Mouse (Mus musculus) forebrain, embryonic 16.5 days (tissue): ENCODE measurements around the gene Mgmt. TPM values are rescaled to one million over a fixed set of nuclear protein-coding genes. Genes with fewer than 3 reads are reported as not detected.

Experiments used
- ATAC-seq: fragments of 200-750 bp; cut with Nextera tagmentation; 2 replicates; pipeline ENCODE4 v1.8.0; 2017; ENCODE audit warnings: mild to moderate bottlenecking, moderate library complexity
- H3K27ac ChIP-seq: fragments of 300-500 bp; sonication (generic); 2 replicates; pipeline ENCODE4 v1.5.1; 2014; ENCODE audit warnings: low read length, control low read depth
- H3K27me3 ChIP-seq: fragments of 300-500 bp; sonication (generic); replicated peaks from 2 replicates; pipeline ENCODE4 v1.6.1; 2014; ENCODE audit warnings: low read length; ENCODE audit not compliant: control insufficient read depth, insufficient read depth
- H3K36me3 ChIP-seq: fragments of 300-500 bp; sonication (generic); 2 replicates; pipeline ENCODE4 v1.6.1; 2014; ENCODE audit not compliant: control insufficient read depth, insufficient read depth
- H3K4me1 ChIP-seq: fragments of 300-500 bp; sonication (generic); replicated peaks from 2 replicates; pipeline ENCODE4 v1.6.1; 2014; ENCODE audit warnings: low read length; ENCODE audit not compliant: control insufficient read depth, insufficient read depth
- H3K4me2 ChIP-seq: fragments of 300-500 bp; sonication (generic); 2 replicates; pipeline ENCODE4 v1.6.1; 2014; ENCODE audit warnings: mild to moderate bottlenecking, low read length, control low read depth
- H3K4me3 ChIP-seq: fragments of 300-500 bp; sonication (generic); replicated peaks from 2 replicates; pipeline ENCODE4 v1.5.1; 2014; ENCODE audit warnings: mild to moderate bottlenecking, low read length, control low read depth
- H3K9ac ChIP-seq: fragments of 300-500 bp; sonication (generic); replicated peaks from 2 replicates; pipeline ENCODE4 v1.6.1; 2014; ENCODE audit warnings: low read depth, low read length, control low read depth
- H3K9me3 ChIP-seq: fragments of 300-500 bp; sonication (generic); 2 replicates; pipeline ENCODE4 v1.6.1; 2016; ENCODE audit warnings: low read length; ENCODE audit not compliant: control insufficient read depth
- WGBS: fragments of 180-500 bp; shearing (Covaris S2); extraction: QIAGEN DNeasy Blood & Tissue Kit; methylation state at CpG from one replicate; pipeline ENCODE4 v1.1.7; 2014; 5-methylcytosine and 5-hydroxymethylcytosine counted together
- polyA plus RNA-seq: library from polyadenylated mRNA; unstranded; fragments of >200 nt; fragmentation: Nextera tagmentation; extraction: Ambion mirVana; gene quantifications from 2 replicates; pipeline ENCODE4 v1.2.1, GENCODE M21; 2015

Gene Mgmt
- polyA plus RNA-seq, 1 experiment from 2014 or later: 1.2 TPM

DNA sequence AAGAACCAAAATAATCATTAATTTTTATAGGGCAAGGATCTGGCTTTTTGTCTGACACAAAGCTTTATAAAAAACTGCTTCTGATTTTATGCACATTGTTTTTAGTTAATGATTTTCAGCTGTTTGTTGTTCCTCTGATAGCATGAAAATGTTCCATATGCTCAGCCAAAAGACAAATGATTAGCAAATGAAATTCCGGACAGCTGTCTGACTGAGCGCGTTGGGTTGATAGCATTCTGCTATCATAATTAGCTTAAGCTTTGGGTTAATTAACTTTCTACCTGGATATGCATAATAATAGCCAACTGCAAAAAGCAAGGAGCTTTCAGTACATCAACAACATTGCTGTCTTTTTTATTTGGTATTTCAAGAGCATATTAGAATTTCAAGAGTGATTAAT is 108.0 kb downstream of the Mgmt start:
- H3K4me3 ChIP-seq: no peak overlapping the region
- no peak for ATAC-seq
- no peak overlapping the region for H3K9ac ChIP-seq
- no peak overlapping the region for H3K4me2 ChIP-seq
- WGBS: 20% methylated on average over 3 of the region's 3 CpGs
- H3K27me3 ChIP-seq: no peaks in the 10 kb centered on the region
- H3K36me3 ChIP-seq: no peaks in the 10 kb centered on the region
- H3K27ac ChIP-seq: no peak overlapping the region
- H3K4me1 ChIP-seq: peaks cover 9% of the 10 kb centered on the region
- H3K9me3 ChIP-seq: no peaks in the 10 kb centered on the region

DNA sequence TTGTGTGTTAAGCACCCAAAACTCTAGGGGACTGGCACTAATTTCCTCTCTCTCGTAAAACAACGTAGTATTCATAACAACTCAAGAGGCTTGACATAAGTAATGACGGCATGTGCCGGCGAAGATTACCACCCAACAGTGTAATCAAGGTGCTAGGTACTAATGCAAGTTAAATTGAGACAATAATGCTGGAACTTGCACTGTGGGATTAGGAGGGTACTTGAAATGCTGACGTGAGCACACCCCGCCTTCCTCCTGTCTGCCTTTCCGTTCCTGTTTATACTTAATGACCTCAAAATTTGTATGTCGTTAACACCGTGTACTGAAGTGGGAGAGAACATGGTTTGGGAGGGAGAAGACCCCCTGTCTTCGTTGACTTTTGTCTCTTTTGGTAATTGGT is 110.9 kb downstream of the Mgmt start:
- H3K4me2 ChIP-seq: peak overlapping the region; percentile 23; the same call in 1 of the 2 replicates
- no peaks in the 10 kb centered on the region for H3K36me3 ChIP-seq
- H3K27me3 ChIP-seq: no peaks in the 10 kb centered on the region
- H3K4me3 ChIP-seq: no peak overlapping the region
- no peak overlapping the region for H3K27ac ChIP-seq
- WGBS: 31% methylated on average over 11 of the region's 11 CpGs
- H3K9ac ChIP-seq: no peak overlapping the region
- H3K9me3 ChIP-seq: no peaks in the 10 kb centered on the region
- ATAC-seq: no peak
- peaks cover 12% of the 10 kb centered on the region for H3K4me1 ChIP-seq

DNA sequence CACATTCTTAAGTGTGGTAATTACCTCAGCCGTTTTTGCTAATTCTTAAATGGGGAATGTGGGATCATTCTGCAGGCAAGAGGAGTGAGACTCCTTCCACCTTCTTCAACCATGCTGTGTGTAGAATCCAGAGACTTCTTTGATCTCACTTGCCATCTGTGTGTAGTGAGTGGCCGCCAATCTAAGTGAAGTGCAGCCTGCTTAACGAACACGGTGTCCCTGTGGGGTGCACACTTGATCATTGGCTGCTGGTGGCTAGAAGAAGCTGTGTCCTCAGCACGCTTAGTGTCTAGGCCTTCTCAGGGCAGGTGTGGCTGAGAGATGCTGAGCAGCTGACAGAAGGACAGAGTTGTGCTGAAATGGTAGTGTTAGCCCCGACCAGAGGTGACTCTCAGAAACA is 113.9 kb downstream of the Mgmt start:
- Histone ChIP-seq H3K4me2 (no peak overlapping the region), H3K27me3 (no peaks in the 10 kb centered on the region), H3K9ac (no peak overlapping the region), H3K4me1 (peaks cover 6% of the 10 kb centered on the region; the same call in 1 of the 2 replicates), H3K4me3 (no peak overlapping the region), H3K36me3 (no peaks in the 10 kb centered on the region), H3K9me3 (no peaks in the 10 kb centered on the region), H3K27ac (no peak overlapping the region)
- 27% methylated on average over 6 of the region's 6 CpGs for WGBS
- no peak for ATAC-seq

DNA sequence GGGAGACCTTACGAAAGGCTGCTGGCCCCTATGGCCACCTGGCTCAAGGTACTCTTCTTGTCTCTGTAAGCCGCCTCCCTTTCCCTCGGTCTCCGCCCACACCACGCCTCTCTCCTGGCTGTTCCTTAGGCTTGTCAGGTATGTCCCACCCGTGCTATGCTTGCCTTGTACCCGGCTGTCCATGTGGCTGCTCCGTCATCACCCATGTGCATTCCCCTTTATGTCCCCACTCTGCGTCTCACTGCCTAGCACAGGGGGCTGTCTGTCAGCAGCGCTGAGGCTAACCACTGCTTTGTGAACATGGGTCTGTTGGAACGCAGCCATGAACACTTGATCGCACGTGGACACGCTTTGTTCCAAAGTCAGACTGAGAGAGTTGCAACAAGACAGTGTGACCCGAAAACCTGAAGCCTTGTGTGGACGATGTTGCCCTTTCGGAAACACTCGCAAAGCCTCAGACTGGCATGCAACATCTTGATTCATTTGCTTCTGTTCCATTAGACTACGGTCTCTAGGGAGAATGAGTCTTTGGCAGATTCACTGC is 115.4 kb downstream of the Mgmt start:
- Histone ChIP-seq H3K4me3 (no peak overlapping the region), H3K4me2 (no peak overlapping the region), H3K9me3 (no peaks in the 10 kb centered on the region), H3K4me1 (peaks cover 6% of the 10 kb centered on the region; the same call in 1 of the 2 replicates), H3K9ac (no peak overlapping the region), H3K27ac (no peak overlapping the region), H3K27me3 (no peaks in the 10 kb centered on the region), H3K36me3 (no peaks in the 10 kb centered on the region)
- 70% methylated on average over 19 of the region's 19 CpGs for WGBS
- no peak for ATAC-seq

DNA sequence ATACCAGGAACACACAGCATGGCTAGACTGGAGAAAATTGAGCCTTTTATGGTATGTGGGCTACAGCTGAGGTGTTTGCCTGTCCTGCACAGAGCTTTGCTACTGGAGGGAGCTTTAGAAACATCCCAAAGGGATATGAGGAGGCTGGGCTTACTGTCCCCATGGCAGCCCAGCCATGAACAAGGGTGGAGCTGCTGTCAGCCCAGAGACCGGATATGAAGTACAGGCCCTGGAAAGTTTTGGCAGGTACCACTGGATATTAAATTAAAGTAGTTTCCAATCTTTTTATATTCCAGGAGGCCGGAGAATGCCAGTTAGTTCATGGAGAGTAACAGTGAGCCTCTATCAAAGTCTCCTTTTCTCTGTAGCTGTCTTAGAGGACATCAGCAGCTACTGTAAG is 116.0 kb downstream of the Mgmt start:
- ATAC-seq: no peak
- Histone ChIP-seq H3K4me1 (0 out of 2 replicates have a peak, but pooled peaks cover 3% of the 10 kb centered on the region), H3K27ac (no peak overlapping the region), H3K9me3 (no peaks in the 10 kb centered on the region), H3K4me3 (no peak overlapping the region), H3K9ac (no peak overlapping the region), H3K36me3 (no peaks in the 10 kb centered on the region), H3K27me3 (no peaks in the 10 kb centered on the region), H3K4me2 (no peak overlapping the region)
- 80% methylated on average over 2 of the region's 2 CpGs for WGBS

DNA sequence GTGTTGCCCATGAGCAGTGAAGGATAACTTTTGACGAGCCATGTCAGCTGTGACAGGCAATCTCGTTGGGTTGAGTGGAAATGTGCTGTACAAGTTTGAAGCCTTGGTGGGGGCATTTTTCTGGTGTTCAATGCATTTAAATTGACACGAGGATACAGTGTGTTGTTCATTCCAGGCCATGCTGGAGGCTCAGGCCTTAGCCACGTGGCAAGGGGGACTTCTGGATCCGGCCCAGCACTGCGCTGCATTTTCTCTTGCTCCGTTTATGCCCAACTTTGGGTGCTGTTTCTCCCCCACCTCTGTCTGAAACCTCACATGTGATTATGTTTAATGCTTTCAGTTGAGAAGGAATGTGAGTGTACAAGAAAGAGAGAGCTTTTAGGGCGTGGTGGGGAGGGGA is 118.3 kb downstream of the Mgmt start:
- Histone ChIP-seq H3K36me3 (no peaks in the 10 kb centered on the region), H3K27ac (no peak overlapping the region), H3K4me3 (no peak overlapping the region), H3K4me1 (0 out of 2 replicates have a peak, but pooled peaks cover 2% of the 10 kb centered on the region), H3K9me3 (no peaks in the 10 kb centered on the region), H3K4me2 (no peak overlapping the region), H3K27me3 (no peaks in the 10 kb centered on the region), H3K9ac (no peak overlapping the region)
- WGBS: 68% methylated on average over 8 of the region's 8 CpGs
- ATAC-seq: no peak

DNA sequence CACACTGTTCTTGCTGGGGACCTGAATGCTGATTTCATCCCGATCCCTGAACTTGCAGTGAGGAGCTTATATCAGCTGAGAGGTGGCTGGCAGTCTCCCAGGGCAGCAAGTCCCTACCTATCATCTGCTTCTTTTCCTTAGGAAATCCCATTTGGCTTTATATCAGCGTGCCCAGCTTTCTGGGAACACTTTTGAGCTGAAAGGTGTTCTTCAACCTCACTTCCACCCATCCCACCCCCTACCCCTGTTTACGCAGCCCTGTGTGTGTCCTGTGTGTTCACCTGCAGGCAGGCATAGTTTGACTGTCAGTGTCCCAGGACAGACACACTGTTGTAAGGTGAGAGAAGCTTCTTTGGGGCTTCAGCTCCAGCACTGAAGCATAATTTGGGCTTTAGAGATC is 119.0 kb downstream of the Mgmt start:
- Histone ChIP-seq H3K9ac (no peak overlapping the region), H3K4me2 (no peak overlapping the region), H3K4me1 (0 out of 2 replicates have a peak, but pooled peaks cover 2% of the 10 kb centered on the region), H3K27me3 (no peaks in the 10 kb centered on the region), H3K36me3 (no peaks in the 10 kb centered on the region), H3K4me3 (no peak overlapping the region), H3K9me3 (no peaks in the 10 kb centered on the region), H3K27ac (no peak overlapping the region)
- WGBS: 61% methylated on average over 3 of the region's 3 CpGs
- no peak for ATAC-seq

DNA sequence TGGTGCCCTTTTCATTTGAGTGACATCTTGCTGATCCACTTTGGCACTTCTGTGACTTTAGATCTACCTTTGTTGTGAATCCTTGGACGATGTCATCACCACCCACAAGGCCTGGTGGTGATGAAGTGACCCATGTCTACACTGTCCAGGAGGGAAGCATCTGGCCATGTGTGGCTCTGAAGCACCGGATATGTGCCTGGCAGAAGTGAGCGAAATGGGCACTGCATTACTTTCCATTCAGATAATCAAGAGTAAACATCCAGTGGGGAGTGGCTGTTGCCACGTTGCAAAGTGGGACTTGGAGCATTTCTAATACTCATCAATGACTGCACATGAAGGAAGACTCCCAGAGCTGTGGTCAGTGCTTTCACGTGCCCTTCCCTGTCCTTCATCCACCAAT is 124.2 kb downstream of the Mgmt start:
- Histone ChIP-seq H3K27me3 (0 out of 2 replicates have a peak, but pooled peaks cover 2% of the 10 kb centered on the region), H3K9me3 (no peaks in the 10 kb centered on the region), H3K9ac (no peak overlapping the region), H3K27ac (no peak overlapping the region), H3K4me2 (no peak overlapping the region), H3K4me3 (no peak overlapping the region), H3K36me3 (no peaks in the 10 kb centered on the region), H3K4me1 (no peaks in the 10 kb centered on the region)
- WGBS: 87% methylated on average over 5 of the region's 5 CpGs
- ATAC-seq: no peak

DNA sequence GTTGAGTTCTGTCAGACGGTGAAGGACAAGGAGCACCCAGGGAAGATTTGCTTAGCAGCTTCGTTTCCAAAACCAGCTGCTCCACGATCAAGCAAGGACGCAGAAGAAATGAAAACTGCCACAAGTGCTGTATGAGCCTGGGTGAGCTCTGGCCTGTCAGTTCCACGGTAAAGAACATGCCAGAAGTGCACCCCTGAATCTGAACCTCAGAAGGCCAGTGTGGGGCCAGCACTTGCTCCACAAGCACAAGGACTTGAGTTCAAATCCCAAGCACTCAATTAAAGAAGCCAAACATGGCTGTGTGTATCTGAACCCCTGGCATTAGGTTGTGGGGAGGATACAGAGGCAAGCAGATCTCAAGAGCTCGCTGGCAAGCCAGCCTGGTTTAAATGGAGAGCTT is 125.8 kb downstream of the Mgmt start:
- Histone ChIP-seq H3K4me2 (no peak overlapping the region), H3K9ac (no peak overlapping the region), H3K36me3 (no peaks in the 10 kb centered on the region), H3K4me1 (no peaks in the 10 kb centered on the region), H3K27me3 (0 out of 2 replicates have a peak, but pooled peaks cover 2% of the 10 kb centered on the region), H3K27ac (no peak overlapping the region), H3K4me3 (no peak overlapping the region), H3K9me3 (no peaks in the 10 kb centered on the region)
- no peak for ATAC-seq
- 81% methylated on average over 6 of the region's 6 CpGs for WGBS

DNA sequence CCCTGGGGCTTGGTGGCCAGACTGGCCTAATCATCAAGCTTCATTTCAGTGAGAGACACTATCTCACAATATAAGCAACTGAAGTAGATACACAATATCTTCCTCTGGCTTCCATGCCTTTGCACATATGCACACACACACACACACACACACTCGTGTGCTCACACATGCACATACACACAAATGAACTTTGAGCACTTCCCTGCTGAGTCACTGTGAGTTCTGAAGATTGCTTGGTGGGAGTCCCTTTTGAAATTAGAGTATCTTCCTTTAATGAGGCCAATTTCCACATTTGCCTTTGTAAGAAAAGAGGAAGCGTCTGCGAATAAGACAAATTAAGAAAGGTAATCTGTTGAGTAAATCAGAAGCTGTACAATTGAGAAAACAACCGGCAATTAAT is 136.4 kb downstream of the Mgmt start:
- no peak overlapping the region for H3K4me2 ChIP-seq
- no peak for ATAC-seq
- no peaks in the 10 kb centered on the region for H3K36me3 ChIP-seq
- WGBS: 79% methylated on average over 4 of the region's 4 CpGs
- H3K27me3 ChIP-seq: no peaks in the 10 kb centered on the region
- H3K4me1 ChIP-seq: no peaks in the 10 kb centered on the region
- no peak overlapping the region for H3K9ac ChIP-seq
- H3K27ac ChIP-seq: no peak overlapping the region
- H3K9me3 ChIP-seq: peaks cover 2% of the 10 kb centered on the region; the same call in 1 of the 2 replicates
- H3K4me3 ChIP-seq: no peak overlapping the region
